Mouse (Mus musculus) thymus, adult 2 months (tissue): ENCODE results near the gene Yjefn3.

Experiments
- CTCF ChIP-seq: fragments of 200-500 bp; IDR thresholded peaks from 2 replicates; pipeline ENCODE4 v1.5.1; 2012; ENCODE audit warnings: mild to moderate bottlenecking, control low read depth, low read length, moderate library complexity, borderline replicate concordance; ENCODE audit not compliant: control insufficient read depth, poor library complexity, insufficient read depth; ENCODE audit errors: extremely low read depth
- POLR2A ChIP-seq: fragments of 200-500 bp; IDR thresholded peaks from 2 replicates; pipeline ENCODE4 v1.6.1; 2012; ENCODE audit warnings: mild to moderate bottlenecking, low read length, control low read depth, moderate library complexity; ENCODE audit not compliant: control insufficient read depth, poor library complexity, insufficient read depth; ENCODE audit errors: extremely low read depth

- no peak for TF ChIP-seq CTCF
- no peak for TF ChIP-seq POLR2A
These were observed 32.1 kb upstream of the Yjefn3 start for GRCm38 (mm10) chr8:69934582-69934981.
